Mouse (Mus musculus) stomach, adult 2 months (tissue): ENCODE measurements around the gene Nsun4. TPM values are rescaled to one million over a fixed set of nuclear protein-coding genes. Genes with fewer than 3 reads are reported as not detected.

ENCODE experiments used
- polyA plus RNA-seq: library from polyadenylated mRNA; depleted of rRNA; stranded (reverse); fragments of >200 nt; gene quantifications from 2 replicates; pipeline ENCODE4 v1.2.3, GENCODE M21; 2012; rRNA removed

Gene Nsun4
- 2.1 and 2.2 TPM in 2 replicates for polyA plus RNA-seq

DNA sequence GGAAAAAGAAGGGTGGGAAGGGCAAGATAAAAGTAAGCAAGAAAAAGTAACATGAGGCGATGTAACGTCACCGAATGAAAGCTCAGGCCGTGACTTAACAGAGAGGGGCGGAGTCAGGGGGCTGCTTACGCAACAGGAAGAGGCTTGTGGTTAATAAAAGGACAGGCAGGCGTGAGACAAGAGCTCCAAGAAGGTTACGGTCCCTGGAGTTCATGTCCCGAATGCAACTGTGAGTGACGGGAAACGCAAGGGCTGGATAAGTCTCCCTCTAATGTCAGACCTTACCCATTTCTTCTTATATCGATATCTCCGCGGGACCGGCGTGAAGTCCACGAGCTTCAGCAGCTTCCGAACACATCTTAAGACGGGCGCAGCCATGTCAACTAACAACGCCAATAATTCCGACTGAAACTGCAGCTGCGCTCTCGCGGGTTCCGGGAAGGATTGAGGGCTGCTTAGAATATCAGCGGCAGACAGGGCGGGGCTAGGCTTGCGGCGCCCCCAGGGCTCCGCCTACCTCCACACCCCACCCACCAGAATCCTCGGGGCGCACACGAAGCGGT, at the start of gene Nsun4:
Gene Nsun4 (minus strand): TSS at position 478 of the 563 bp plus-strand sequence.

DNA sequence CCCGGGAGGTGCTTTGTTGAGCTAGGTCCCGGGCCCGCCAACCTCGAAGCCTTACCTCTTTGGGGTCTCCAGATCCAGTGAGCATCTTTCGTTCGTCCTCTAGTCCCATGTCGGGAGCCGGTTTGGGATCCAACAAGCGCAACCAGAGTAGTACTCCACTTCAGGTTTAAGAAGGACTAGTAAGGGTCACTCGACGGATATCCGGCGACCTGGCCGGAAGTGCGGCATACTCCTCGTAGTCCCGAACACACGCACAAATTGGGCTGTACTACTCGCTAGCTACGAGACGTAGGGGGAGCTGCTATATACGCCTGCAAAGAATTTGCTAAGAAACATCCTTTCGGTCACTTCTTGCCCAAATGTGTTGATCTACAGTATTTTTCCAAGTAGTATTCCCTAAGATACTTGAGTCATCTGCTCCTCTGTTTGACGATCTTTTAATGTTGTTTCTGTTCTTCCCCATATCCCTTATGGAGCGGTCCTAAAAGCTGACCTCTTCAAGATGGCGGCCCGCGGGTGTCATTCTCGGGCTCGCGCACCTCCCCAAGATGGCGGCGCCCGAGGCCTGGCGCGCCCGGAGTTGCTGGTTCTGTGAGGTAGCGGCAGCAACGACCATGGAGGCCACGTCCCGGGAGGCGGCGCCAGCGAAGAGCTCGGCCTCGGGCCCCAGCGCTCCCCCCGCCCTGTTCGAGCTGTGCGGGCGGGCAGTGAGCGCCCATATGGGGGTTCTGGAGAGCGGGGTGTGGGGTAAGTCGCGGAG, 21.4 kb upstream of the Nsun4 start, which contains the start of the genes Uqcrh and Lrrc41:
Gene Uqcrh (minus strand): TSS at position 211 of the 760 bp plus-strand sequence.
Gene Lrrc41 (plus strand): TSS at position 409 of the 760 bp plus-strand sequence.

DNA sequence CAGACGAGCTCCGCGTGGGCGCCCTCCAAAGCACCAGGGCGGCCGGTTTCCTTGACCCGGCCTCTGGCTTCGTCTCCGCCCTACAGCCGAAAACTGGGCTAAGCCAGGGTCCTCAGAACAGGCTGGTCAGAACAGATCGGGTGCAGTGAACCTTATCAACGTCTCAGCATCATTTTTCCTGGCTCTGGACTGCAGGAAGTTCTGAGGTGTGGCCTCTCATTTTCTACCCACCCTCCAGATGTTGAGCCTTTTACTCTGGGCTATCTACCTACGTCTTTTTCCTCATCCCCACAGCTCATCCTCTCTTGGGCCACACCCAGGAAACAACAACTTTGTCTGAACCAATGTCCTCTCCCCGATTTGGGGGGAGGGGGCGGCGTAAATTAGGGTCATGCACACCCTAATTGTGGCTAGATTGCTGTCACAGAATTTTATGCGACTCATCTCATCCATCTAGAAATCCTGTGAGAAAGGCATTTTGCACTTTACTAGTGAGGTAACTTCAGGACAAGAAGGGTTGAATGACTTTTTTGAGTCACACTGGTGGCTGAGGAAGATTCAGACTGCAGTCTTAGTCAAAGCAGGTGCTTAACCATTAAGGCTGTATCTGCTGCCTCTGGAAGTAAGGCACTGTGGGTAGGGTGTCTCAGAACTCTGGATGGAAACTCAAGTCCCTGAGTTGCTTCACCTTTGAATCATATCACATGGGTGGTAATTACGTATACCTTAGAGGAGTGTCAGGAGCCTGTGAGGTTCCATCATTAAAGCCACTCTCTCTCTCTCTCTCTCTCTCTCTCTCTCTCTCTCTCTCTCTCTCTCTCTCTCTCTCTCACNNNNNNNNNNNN, 35.6 kb downstream of the Nsun4 start, which contains the start of gene Faah:
Gene Faah (minus strand): TSS at position 25 of the 845 bp plus-strand sequence.

Other genes starting within 250 kb of the Nsun4 start
- gene Mob3c, start 225.8 kb downstream of the Nsun4 start, polyA plus RNA-seq, result 6.3 and 6.8 TPM in 2 replicates
- gene Mknk1, start 214.7 kb downstream of the Nsun4 start, polyA plus RNA-seq, result 12.3 and 17.2 TPM in 2 replicates
- not detected in 2 replicates for gene Kncn, start 169.5 kb downstream of the Nsun4 start, polyA plus RNA-seq
- gene 6430628N08Rik, start 163.2 kb downstream of the Nsun4 start, polyA plus RNA-seq, result not detected in 2 replicates
- gene Dmbx1, start 114.0 kb downstream of the Nsun4 start, polyA plus RNA-seq, result 1.2 and 1.4 TPM in 2 replicates
- 10.2 and 10.4 TPM in 2 replicates for gene Faah, start 36.0 kb downstream of the Nsun4 start, polyA plus RNA-seq
- gene Uqcrh, start 21.2 kb upstream of the Nsun4 start, polyA plus RNA-seq, result 31.4 and 43.3 TPM in 2 replicates
- 45.8 and 46.0 TPM in 2 replicates for gene Lrrc41, start 21.4 kb upstream of the Nsun4 start, polyA plus RNA-seq
- 0.35 and 0.61 TPM in 2 replicates for gene Rad54l, start 69.8 kb upstream of the Nsun4 start, polyA plus RNA-seq
- 13.1 and 13.5 TPM in 2 replicates for gene Pomgnt1, start 70.0 kb upstream of the Nsun4 start, polyA plus RNA-seq
- 1.6 and 2.7 TPM in 2 replicates for gene Lurap1, start 97.5 kb upstream of the Nsun4 start, polyA plus RNA-seq
- gene Tspan1, start 113.7 kb upstream of the Nsun4 start, polyA plus RNA-seq, result 41.8 and 44.2 TPM in 2 replicates
- gene 1700042G07Rik, start 119.5 kb upstream of the Nsun4 start, polyA plus RNA-seq, result not detected in 2 replicates
- not detected in 2 replicates for gene Gm49337, start 119.5 kb upstream of the Nsun4 start, polyA plus RNA-seq
- gene Pik3r3, start 167.7 kb upstream of the Nsun4 start, polyA plus RNA-seq, result 4.1 and 5.5 TPM in 2 replicates